Mouse (Mus musculus): ENCODE results near the gene Kcnn4.

The Kcnn4 gene

DNA sequence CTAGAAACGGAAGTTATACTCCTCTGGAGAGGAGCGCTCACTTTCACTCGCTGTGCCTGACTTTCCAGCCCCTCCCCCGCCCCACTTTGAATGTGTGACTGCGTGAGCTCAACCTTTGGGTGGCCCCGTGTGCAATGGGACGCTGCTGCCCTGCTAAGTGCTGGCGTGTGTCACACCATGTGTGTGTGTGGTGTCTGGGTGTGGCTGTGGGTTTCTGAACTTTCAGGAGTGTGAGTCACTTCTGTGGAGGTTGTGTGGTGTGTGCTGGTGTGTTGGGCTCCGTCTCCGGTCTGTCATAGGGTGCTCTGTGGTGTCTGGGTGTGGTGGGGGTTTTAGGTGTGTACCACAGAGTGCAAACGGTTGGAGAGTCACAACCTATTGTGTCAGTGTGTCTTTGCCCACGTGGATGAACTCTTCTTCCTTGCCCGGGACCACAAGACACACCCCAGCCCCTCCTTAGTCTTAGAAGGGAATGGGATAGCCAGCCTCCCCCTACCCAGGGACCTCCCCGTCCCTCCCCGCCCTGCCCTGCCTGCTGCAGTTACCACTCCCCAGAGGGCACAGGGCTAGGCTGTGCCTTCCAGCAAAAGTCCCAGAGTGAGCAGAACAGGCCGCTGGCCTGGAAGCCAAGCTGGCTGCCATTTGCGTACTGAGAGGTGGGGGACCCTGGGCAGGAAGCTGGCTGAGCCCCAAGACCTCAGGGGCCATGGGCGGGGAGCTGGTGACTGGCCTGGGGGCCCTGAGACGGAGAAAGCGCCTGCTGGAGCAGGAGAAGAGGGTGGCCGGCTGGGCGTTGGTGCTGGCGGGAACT lies at the start of gene Kcnn4:
Kcnn4 (plus strand) TSS at position 533 of the 811 bp plus-strand sequence.
- no peak for DNase-seq (ENCODE audit: low spot score in 2 of 2)

DNA sequence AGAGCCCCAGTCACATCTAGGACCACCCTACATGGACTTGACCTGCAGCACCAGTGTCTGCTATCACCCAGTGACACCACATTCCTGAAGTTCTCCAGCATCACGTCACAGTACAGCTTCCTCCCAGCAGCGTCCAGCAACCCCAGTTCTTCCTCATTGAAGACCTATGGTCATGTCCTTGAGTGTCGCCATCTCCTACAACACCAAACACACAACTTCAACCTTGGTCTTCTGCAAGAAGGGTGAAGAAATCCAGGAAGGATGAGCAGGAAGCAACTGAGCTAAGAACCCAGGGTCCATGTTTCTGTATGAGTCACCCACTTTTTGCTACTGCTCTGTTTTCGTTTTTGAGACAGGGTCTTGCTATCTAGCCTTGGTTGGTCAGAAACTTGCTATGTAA lies 47.5 kb upstream of the Kcnn4 start:
- no peak for DNase-seq (ENCODE audit: low spot score in 2 of 2)

DNA sequence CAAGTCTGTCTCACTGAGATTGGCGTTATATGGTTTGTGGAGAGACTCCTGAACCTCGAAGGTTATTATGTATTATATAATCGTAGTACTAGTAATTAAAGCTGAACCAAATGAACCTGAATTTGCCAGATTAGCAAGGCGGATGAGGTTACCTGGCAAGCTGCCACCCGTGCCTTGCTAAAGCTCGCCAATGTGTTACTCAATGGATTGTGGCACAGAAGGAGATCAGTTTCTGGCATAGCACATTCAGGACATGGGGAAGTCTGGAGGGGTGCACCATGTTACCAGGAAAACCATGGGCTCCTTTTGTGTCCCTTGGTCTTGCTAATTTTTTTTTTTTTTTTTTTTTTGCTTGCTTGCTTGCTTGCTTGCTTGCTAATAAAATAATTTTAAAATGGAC lies 44.9 kb upstream of the Kcnn4 start:
- DNase-seq (ENCODE audit: low spot score in 2 of 2) = no peak

DNA sequence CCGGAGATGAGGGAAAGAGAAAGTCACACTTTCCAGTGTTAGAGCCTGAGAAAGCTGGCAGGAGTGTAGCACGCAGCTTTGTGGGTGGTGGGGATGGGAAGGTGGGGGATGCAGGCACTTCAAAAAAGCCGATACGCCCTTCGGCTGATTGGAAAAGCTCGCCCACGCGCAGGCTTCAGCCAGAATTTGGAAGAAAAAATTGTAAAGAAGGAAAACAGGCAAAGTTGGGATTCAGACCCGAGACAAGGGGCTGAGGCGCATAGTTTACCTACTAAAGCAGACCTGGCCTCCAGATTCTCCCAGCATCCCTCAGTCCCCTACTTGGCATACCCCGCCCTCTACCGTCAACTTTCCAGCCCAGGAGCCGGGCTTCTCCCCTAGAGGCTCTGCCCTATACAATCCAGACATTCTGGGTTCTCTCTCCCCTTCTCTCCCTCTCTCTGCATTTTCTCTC lies 44.4 kb upstream of the Kcnn4 start:
- DNase-seq (ENCODE audit: low spot score in 2 of 2) = peak; percentile 66 to 72

DNA sequence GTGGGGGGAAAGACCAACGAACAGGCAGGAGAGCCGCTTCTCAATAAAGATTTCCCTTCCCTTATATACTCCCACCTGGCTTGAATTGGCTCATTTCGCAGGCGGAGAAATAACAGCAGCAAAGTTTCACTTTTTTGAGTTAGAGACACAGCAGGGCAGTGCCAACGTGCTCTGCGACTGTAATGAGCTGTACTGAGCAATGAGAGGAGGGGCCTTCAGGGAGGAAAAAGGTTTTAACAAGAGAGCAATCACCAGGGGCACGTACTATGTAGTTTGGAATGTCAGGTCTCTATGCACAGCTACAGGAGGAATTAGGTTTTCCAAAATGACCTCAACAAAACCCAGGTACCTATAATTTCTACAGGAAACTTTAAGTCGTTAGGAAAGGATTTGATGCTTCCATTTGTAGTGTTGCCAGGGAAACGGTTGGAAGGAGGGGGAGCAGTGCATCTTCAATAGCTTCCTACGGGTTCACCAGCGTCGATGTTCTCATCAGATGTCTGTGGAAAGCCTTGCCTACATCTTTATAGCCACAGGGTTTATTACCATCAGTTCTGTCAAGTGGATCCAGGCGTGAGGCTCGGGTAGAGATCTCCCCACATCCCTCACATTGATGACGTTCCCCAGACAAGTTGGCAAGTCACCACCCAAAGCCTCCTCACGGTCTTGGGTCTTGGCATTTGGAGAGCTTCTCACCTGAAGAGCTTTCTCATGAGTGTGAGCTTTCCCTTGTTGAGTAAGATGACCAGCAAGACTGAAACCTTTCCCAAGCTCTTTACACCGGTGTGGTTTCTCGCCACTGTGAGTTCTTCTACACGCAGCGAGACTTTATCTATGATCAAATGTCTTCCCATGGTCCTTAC lies 43.6 kb upstream of the Kcnn4 start:
- peak in 1 of 2 experiments; percentile 26 for DNase-seq (ENCODE audit: low spot score in 2 of 2)

DNA sequence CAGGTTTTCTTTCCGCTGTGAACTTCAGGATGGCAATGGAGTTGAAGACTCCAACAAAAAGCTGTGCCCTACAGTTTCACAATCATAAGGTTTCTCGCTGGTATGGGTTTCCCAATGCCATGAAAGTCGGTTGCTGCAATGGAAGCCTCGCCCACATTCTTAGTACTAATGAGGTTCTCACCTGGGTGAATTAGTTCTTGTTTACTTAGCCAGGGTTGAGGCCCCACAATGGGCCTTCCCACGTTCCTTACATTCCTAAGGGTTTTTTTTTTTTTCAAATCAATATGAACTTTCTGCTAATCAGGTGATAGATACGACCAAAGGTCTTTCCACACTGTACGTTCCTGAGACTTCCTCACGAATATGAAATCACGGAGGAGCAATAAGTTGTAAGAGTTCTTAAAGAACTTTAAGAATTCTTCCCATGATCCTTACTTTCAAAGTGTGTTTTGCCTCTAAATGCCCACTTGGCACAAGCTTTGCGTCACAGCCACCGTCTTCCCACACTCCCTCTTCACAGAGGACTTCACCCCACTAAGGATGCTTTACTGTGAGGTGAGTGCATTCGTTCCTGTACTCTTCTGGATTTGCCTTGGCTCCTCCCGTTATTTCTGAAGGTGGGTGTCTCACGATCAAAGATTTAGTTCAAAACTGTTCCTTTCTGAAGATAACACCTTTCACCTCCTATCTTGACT lies 42.6 kb upstream of the Kcnn4 start:
- no peak for DNase-seq (ENCODE audit: low spot score in 2 of 2)

DNA sequence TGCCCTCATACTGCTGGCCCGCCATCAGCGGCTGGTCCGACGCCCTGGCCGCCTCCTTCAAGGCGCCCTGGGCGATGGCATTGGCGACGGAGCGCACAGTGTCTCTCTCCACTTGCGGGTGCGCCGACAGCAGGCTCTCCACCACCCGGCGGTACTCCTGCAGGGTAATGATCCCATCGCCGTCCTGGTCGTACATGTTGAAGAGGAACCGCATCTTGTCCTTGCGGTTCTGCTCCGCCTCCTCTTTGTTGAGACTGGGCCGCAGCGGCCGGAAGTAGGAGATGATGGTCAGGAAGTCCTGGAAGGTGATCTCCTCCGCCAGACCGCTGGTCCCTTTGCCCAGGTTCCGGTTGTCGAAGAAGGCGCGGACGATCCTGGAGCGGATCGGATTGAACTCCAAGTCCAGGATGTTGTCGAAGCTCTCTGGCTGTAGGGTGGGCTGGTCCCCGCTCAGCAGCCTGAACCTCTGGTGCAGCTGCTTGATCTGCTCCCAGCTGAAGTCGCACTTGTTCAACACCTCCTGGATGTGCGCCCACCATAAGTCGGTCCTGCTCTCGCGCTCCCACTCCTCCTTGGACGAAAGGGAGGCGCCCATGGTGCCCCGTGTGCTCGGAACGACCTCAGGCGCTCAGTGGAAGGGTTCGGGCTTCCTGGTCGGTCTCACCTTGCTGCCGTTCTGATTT lies 36.6 kb upstream of the Kcnn4 start, which contains the start of gene Tescl:
Tescl (minus strand) TSS at position 633 of the 683 bp plus-strand sequence.
- no peak for DNase-seq (ENCODE audit: low spot score in 2 of 2)

DNA sequence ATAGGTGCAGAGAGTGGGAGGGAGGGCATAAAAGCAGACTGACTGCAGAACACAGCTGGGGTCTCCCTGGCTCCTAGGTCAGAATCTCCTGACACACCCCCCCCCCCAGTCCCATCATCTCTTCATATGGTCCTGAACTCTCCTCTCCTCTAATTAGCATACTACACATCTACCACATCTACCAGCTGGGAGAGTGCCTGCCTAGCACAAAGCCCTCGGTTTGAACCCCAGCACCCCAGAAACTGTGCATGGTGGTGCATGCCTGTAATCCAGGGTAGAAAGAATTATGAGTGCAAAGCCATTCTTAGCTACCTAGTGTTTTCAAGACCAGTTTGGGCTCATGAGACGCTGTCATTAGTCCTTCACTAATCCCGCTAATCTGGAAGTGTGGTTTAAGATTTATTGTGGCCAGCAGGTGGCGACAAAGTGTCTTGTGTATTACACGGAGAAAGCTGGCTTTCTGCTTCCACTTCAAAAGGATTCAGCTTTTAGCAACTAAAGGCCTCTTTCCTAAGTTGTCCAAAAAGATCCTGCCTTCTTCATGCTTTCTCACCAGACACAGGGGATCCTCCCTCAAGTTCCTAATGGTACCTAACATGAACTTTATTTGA lies 34.3 kb upstream of the Kcnn4 start:
- DNase-seq (ENCODE audit: low spot score in 2 of 2) = peak; percentile 56

DNA sequence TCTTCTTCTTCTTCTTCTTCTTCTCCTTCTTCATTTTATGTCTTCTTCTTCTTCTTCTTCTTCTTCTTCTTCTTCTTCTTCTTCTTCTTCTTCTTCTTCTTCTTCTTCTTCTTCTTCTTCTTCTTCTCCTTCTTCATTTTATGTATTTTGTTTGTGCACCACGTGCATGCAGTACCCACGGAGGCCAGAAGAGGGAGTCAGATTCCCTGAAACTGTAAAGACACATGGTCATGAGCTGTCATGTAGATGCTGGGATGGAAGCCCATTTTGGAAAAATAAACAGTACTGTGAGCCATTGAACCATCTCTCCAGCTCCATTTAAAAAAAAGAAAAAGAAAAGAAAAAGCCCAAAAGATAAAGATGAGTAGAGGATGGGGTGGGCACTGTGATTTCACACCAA lies 31.8 kb upstream of the Kcnn4 start:
- no peak for DNase-seq (ENCODE audit: low spot score in 2 of 2)

DNA sequence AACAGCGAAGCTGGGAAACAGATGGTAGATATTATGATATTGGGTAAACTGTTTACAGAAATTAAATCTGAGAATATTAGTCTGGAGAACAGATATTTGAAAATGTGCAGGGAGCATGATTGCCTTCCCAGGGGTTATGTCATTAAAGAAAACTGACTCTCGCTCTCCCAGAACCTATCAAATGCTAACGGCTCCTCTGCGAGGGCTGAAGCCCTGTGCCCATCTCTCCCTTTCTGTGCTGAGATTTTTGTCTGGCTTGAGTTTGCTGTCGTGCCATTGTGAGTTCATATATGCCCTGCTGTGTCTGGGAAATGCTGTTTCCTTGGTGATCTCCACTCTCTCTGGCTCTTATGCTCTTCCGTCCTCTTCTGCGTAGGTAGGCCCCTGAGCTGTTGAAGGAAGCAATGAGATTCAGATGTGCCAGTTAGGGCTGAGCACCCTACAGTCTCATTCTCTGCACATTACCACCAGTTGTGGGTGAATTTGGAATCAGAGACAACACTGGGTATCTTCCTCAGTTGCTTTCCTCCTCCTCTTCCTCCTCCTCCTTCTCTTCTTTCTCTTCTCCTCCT lies 26.3 kb upstream of the Kcnn4 start:
- peak in 1 of 2 experiments; percentile 29 for DNase-seq (ENCODE audit: low spot score in 2 of 2)

DNA sequence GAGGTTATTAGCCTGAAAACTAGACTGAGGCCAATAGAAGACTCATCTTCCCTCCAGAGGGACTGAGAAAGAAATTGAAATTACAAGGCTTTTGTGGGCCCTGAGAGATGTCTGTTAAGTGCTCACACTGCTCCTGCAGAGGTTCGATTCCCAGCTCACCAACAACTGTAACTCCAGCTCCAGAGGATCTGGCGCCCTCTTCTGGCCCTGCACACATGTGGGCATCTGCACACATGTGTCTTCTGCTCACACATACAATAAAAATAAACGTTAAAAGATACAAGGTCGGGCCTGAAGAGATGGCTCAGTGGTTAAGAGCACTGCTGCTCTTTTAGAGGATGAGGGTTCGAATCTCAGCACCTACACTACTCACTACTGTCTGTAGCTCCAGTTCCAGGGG lies 23.6 kb upstream of the Kcnn4 start:
- DNase-seq (ENCODE audit: low spot score in 2 of 2) = no peak

DNA sequence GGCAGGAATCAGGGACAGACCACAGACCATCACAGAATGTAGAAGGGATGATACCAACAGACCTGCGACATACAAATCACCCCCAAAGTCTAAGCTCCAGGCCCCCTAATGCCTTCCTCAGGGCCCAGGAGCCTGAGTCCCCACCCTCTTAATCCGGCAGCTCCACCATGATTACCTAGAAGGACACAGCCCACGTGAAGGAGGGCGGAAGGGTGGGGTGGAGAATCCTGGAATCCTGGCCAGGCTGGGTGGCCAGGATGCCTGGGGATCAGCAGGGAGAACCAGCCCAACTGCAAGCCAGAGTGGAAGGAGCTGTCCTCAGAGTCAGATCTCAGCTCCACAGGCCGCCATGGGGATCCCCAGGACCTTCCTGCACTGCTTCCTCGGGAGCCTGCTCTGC lies 21.2 kb upstream of the Kcnn4 start, which contains the start of gene Lypd5:
Lypd5 (plus strand) TSS at position 301 of the 400 bp plus-strand sequence.
- DNase-seq (ENCODE audit: low spot score in 2 of 2) = no peak

DNA sequence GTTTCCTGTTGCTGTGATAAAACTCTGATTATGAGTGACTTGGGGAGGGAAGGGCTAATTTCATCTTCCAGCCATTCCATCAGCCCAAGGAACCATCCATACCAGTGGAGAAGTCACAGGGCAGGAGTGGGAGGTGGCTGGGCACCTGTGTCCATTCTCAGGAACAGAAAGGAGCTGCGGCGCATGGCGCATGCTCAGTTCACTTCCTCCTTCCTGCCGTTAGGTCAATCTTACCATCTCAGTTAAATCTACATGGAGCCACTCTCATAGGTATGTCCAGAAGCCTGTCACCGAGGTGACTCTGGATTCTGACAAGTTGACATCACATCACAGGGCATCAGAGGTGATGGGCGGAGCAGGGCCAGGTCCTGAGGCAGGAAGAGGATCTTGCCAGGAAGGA lies 14.4 kb upstream of the Kcnn4 start:
- no peak for DNase-seq (ENCODE audit: low spot score in 2 of 2)

DNA sequence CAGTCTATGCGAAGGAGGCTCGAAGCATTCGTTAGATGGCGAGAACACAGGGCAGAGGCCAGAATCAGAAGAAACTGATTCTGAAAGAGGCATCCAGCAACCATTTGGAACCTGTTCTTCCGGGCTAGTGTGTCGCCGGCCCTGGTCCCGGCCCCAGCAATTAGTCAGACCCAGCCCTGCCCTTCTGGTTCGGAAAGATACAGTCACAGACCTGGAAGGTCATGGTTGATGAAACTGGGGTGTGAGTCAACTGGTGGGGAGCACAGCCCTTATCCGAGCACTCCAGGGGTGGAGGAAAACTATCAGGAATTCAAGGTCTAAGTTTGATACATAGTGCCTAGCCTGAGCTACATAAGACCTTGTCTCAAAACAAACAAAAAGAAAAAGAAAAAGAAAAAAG lies 14.0 kb upstream of the Kcnn4 start:
- DNase-seq (ENCODE audit: low spot score in 2 of 2) = no peak

DNA sequence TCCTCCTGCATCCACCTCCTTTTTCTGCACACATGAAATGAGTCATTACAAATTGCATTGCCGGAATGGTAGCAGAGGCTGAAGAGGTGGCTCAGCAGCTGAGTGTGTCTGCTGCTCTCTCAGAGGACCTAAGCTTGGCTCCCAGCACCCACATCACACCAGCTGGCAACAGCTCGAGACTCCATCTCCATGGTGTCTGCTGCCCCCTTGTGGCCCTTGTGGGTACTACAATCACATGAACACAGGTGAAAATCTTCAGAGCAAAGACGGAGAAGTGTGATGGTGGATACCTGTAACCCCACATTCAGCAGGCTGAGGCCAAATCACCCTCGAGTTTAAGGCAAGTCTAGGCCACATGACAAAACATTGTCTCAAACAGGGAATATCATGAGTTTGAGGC lies 12.2 kb upstream of the Kcnn4 start:
- no peak for DNase-seq (ENCODE audit: low spot score in 2 of 2)

DNA sequence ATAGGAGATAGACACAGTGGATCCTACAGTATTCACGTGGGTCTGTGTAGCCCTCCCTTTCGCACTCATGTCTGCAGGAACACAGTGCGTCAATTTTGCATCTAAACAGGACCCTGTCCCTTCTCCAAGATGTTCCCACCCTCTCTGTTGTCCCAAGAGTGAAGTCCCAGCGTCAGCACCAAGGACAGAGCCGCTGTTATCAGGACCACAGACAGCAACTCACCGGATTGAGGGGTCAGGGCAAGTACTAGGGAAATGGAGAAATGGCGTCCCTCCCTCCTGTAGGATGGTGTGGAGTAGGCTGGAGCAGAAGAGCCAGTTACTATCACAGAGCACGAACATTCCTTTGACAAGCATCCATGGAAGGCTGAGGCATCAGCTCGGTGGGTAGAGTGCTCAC lies 10.8 kb upstream of the Kcnn4 start:
- no peak for DNase-seq (ENCODE audit: low spot score in 2 of 2)

DNA sequence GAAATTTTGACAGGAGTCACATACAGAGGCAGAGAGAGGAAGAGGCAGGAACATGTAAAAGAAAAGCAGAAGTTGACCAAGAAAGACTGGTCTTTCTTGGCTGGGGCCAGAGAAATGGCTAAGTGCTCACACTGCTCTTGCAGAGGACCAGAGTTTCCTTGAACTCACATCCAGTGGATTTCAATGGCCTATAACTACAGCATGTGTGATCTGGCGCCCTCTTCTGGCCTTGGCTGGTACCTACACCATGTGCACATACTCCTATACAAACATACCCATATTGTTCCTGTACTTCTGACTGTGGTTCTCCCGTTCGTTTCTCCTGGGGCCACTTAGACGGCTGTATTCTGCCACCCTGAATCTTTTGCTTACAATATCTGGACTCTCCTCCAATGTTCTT lies 9.1 kb upstream of the Kcnn4 start:
- DNase-seq (ENCODE audit: low spot score in 2 of 2) = no peak

DNA sequence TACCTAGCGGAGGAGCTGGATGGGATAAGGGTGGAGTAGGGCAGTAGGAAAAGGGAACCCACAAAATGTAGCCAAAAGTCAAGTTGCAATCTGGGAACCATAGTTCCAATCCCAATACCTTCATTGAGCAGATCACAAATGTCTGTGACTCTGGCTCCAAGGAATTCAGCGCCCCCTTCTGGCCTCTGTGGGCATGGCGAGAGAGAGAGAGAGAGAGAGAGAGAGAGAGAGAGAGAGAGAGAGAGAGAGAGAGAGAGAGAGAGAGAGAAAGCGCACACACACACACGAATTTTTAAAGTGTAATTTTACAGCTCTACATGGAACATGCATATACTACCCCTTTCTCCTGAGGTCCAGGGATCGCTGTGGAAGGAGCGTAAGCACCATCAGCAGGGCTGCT lies 6.8 kb upstream of the Kcnn4 start:
- DNase-seq (ENCODE audit: low spot score in 2 of 2) = no peak

DNA sequence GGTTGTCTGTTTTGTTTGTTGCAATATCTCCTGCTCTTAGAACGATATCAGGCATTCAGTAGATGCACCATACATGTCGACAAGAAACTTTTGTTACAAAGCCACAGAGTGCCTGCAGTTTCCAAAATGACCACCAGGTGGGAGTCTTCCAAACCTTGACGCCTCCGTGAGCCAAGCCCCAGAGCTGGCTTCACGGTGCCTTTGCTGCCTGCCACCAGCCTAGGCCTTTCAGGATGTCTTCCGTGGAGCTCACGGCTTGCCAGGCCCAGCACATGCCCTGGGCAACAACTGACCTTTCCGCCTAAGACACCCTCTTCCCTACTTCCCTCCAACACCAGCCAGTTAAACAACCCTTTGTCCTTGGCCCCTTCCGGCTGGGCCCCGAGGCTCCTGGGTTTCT lies 5.2 kb upstream of the Kcnn4 start:
- peak; percentile 61 to 72 for DNase-seq (ENCODE audit: low spot score in 2 of 2)

DNA sequence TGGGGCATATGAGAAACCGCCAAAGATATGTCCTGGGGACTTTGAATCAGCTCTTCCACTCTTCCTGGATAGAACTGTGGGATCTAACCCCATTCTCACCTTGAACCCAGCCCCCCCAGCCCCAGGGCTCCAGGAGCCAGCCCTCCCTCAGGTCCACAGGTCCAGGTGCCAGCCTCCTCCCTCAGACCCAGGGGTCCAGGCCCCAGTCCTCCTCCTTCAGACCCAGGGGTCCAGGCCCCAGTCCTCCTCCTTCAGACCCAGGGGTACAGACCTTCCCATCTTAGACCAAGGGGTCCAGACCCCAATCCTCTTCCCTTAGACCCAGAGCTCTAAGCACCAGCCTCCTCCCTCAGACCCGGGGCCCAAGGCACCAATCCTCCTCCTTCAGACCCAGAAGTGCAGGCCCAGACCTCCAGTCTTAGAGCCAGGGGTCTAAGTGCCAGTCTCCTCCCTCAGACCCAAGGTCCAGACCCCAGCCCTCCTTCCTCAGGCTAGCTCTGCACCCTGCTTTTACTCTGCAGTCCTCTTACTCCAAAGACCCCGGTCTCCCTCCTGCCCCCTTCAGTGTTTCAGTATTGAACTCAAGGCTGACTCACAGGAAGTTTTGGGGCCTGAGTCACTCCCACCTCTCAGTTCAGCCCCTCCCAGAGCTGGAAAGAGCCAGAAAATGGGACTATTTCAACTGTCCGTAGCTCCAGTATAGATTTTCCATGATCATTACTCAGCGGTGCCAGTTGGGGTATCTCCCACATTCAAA lies 4.6 kb upstream of the Kcnn4 start:
- no peak for DNase-seq (ENCODE audit: low spot score in 2 of 2)

Measured in right cerebral cortex, postnatal 36 days (tissue).